Comparison of ENCODE assay signal across 23 mouse cellular contexts in genomic region chr13:41353676-41354075, GRCm38 (mm10).
DNase-seq lines count a peak whose midpoint lies in the region; ATAC-seq and TF ChIP-seq lines count a peak whose summit lies in the region.
"Had no signal": no experiment of that assay in that cellular context is flagged by ENCODE, and none has a peak within 500 bp of the region (broad histone marks: within the 10 kb centered on the region; RNA-seq: fewer than 3 reads in every experiment).

No protein-coding gene starts in this region.

- TF ChIP-seq POLR2A in lung, adult 2 months (IDR thresholded peaks at IDR 0.05; ENCODE audit: borderline replicate concordance, extremely low read depth, low read depth, low read length), result no peak

- H3K9ac ChIP-seq in forebrain, embryonic 13.5 days, result no peak overlapping the region
- H3K9ac ChIP-seq in forebrain, embryonic 16.5 days (replicated peaks; ENCODE audit: low read depth, low read length), result no peak overlapping the region
- no peak overlapping the region for H3K9ac ChIP-seq in lung, embryonic 14.5 days
- H3K9ac ChIP-seq in intestine, postnatal 0 days (ENCODE audit: low read depth, low read length), result no peak overlapping the region
- no peak overlapping the region for H3K9ac ChIP-seq in neural tube, embryonic 15.5 days (replicated peaks)
- H3K9ac ChIP-seq: heart, embryonic 15.5 days; hindbrain, embryonic 15.5 days; liver, embryonic 12.5 days had no signal

- no peak for ATAC-seq in forebrain, embryonic 13.5 days
- ATAC-seq in forebrain, embryonic 16.5 days, result no peak
- ATAC-seq in lung, embryonic 14.5 days (ENCODE audit: insufficient read depth), result no peak
- no peak for ATAC-seq in intestine, postnatal 0 days
- no peak for ATAC-seq in neural tube, embryonic 15.5 days (ENCODE audit: low FRiP score)
- ATAC-seq: liver, embryonic 12.5 days had no signal

- no peaks in the 10 kb centered on the region for H3K27me3 ChIP-seq in forebrain, embryonic 13.5 days
- H3K27me3 ChIP-seq in forebrain, embryonic 16.5 days (replicated peaks; ENCODE audit: control insufficient read depth, insufficient read depth, low read length), result no peaks in the 10 kb centered on the region
- H3K27me3 ChIP-seq in lung, embryonic 14.5 days (ENCODE audit: insufficient read depth, low read length), result no peaks in the 10 kb centered on the region
- no peaks in the 10 kb centered on the region for H3K27me3 ChIP-seq in intestine, postnatal 0 days (replicated peaks; ENCODE audit: control insufficient read depth, insufficient read depth, low read length)
- no peaks in the 10 kb centered on the region for H3K27me3 ChIP-seq in neural tube, embryonic 15.5 days (replicated peaks)
- H3K27me3 ChIP-seq: heart, embryonic 15.5 days; hindbrain, embryonic 15.5 days had no signal

- peaks cover 67% of the 10 kb centered on the region for H3K4me1 ChIP-seq in forebrain, embryonic 13.5 days
- H3K4me1 ChIP-seq in forebrain, embryonic 16.5 days (replicated peaks; ENCODE audit: control insufficient read depth, insufficient read depth, low read length), result peaks cover 42% of the 10 kb centered on the region
- H3K4me1 ChIP-seq in lung, embryonic 14.5 days (ENCODE audit: insufficient read depth), result peaks cover 25% of the 10 kb centered on the region
- H3K4me1 ChIP-seq in lung, adult 2 months (ENCODE audit: control insufficient read depth, insufficient read depth, low read length), result peaks cover 42% of the 10 kb centered on the region
- peaks cover 25% of the 10 kb centered on the region for H3K4me1 ChIP-seq in intestine, postnatal 0 days (replicated peaks; ENCODE audit: control insufficient read depth, insufficient read depth, low read length)
- H3K4me1 ChIP-seq in neural tube, embryonic 15.5 days, result peaks cover 61% of the 10 kb centered on the region

- no peak overlapping the region for H3K27ac ChIP-seq in forebrain, embryonic 13.5 days
- H3K27ac ChIP-seq in forebrain, embryonic 16.5 days (ENCODE audit: low read length), result no peak overlapping the region
- H3K27ac ChIP-seq in lung, embryonic 14.5 days (ENCODE audit: low read depth), result no peak overlapping the region
- H3K27ac ChIP-seq in intestine, postnatal 0 days (ENCODE audit: low read depth, low read length), result no peak overlapping the region
- H3K27ac ChIP-seq in neural tube, embryonic 15.5 days (replicated peaks), result no peak overlapping the region
- H3K27ac ChIP-seq: left cerebral cortex, adult 2 months; liver, embryonic 12.5 days had no signal

- TF ChIP-seq CTCF in lung, embryonic 14.5 days (IDR thresholded peaks at IDR 0.05; ENCODE audit: low read depth), result peak; percentile 32; the same call in 1 of the 2 replicates
- TF ChIP-seq CTCF in lung, adult 2 months (IDR thresholded peaks at IDR 0.05; ENCODE audit: insufficient read depth, low read length), result no peak
- TF ChIP-seq CTCF in intestine, postnatal 0 days (IDR thresholded peaks at IDR 0.05; ENCODE audit: low read depth), result no peak

- no peaks in the 10 kb centered on the region for H3K9me3 ChIP-seq in forebrain, embryonic 13.5 days (replicated peaks)
- H3K9me3 ChIP-seq in forebrain, embryonic 16.5 days (ENCODE audit: control insufficient read depth, low read length), result no peaks in the 10 kb centered on the region
- no peaks in the 10 kb centered on the region for H3K9me3 ChIP-seq in lung, embryonic 14.5 days (ENCODE audit: low read depth, low read length)
- H3K9me3 ChIP-seq in intestine, postnatal 0 days (ENCODE audit: control insufficient read depth), result no peaks in the 10 kb centered on the region
- H3K9me3 ChIP-seq in neural tube, embryonic 15.5 days (replicated peaks), result no peaks in the 10 kb centered on the region
- H3K9me3 ChIP-seq: G1E; heart, embryonic 15.5 days; hindbrain, embryonic 15.5 days; liver, embryonic 12.5 days had no signal

- peak overlapping the region; percentile 49 for H3K4me2 ChIP-seq in forebrain, embryonic 13.5 days
- no peak overlapping the region for H3K4me2 ChIP-seq in forebrain, embryonic 16.5 days (ENCODE audit: low read length)
- H3K4me2 ChIP-seq in lung, embryonic 14.5 days, result peak overlapping the region; percentile 78
- H3K4me2 ChIP-seq in intestine, postnatal 0 days (replicated peaks; ENCODE audit: low read depth), result peak overlapping the region; percentile 78
- H3K4me2 ChIP-seq in neural tube, embryonic 15.5 days, result peak overlapping the region; percentile 69; the same call in 1 of the 2 replicates
- H3K4me2 ChIP-seq: heart, embryonic 15.5 days; liver, embryonic 12.5 days had no signal

- 71% methylated on average over 3 of the region's 3 CpGs for WGBS in forebrain, embryonic 13.5 days
- 56% methylated on average over 3 of the region's 3 CpGs for WGBS in forebrain, embryonic 16.5 days
- WGBS in lung, embryonic 14.5 days, result 45% methylated on average over 3 of the region's 3 CpGs
- WGBS in lung, adult 2 months, result 28% methylated on average over 3 of the region's 3 CpGs
- 46% methylated on average over 3 of the region's 3 CpGs for WGBS in intestine, postnatal 0 days
- WGBS in neural tube, embryonic 15.5 days, result 65% methylated on average over 3 of the region's 3 CpGs

- DNase-seq in lung, embryonic 14.5 days, result peak; percentile 49
- DNase-seq in lung, adult 2 months, result no peak
- DNase-seq in urinary bladder, postnatal 25 days (ENCODE audit: low spot score), result no peak
- DNase-seq: adrenal gland, postnatal 36 days; cerebellum, adult 11-12 months; cerebellum, postnatal 25 days; gastrocnemius, postnatal 10 days; heart, adult 18-20 months; heart, postnatal 4 days; kidney, adult 8-10 months; layer of hippocampus, adult 9-11 months; left cerebral cortex, postnatal 4 days; thymus, postnatal 25 days had no signal

- no peaks in the 10 kb centered on the region for H3K36me3 ChIP-seq in forebrain, embryonic 13.5 days (ENCODE audit: poor library complexity, severe bottlenecking)
- H3K36me3 ChIP-seq in forebrain, embryonic 16.5 days (ENCODE audit: control insufficient read depth, insufficient read depth), result no peaks in the 10 kb centered on the region
- H3K36me3 ChIP-seq in lung, embryonic 14.5 days (ENCODE audit: insufficient read depth), result 0 out of 2 replicates have a peak, but pooled peaks cover 7% of the 10 kb centered on the region
- no peaks in the 10 kb centered on the region for H3K36me3 ChIP-seq in intestine, postnatal 0 days (ENCODE audit: control insufficient read depth, insufficient read depth)
- H3K36me3 ChIP-seq in neural tube, embryonic 15.5 days, result no peaks in the 10 kb centered on the region
- H3K36me3 ChIP-seq: G1E; heart, embryonic 15.5 days; hindbrain, embryonic 15.5 days; liver, embryonic 12.5 days had no signal

- H3K4me3 ChIP-seq in forebrain, embryonic 13.5 days, result no peak overlapping the region
- no peak overlapping the region for H3K4me3 ChIP-seq in forebrain, embryonic 16.5 days (replicated peaks; ENCODE audit: low read length)
- H3K4me3 ChIP-seq in lung, embryonic 14.5 days (ENCODE audit: low read depth, low read length), result 0 out of 2 replicates have a peak overlapping the region, but pooled peaks have one; percentile 60
- no peak overlapping the region for H3K4me3 ChIP-seq in lung, adult 2 months (replicated peaks; ENCODE audit: extremely low read depth, low read depth, low read length)
- no peak overlapping the region for H3K4me3 ChIP-seq in intestine, postnatal 0 days (ENCODE audit: low read depth, low read length)
- no peak overlapping the region for H3K4me3 ChIP-seq in neural tube, embryonic 15.5 days (replicated peaks)
- H3K4me3 ChIP-seq: erythroblast, embryonic 14.5 days; heart, embryonic 15.5 days; hindbrain, embryonic 15.5 days; left cerebral cortex, adult 2 months; liver, embryonic 12.5 days had no signal
